Mouse (Mus musculus) forebrain, embryonic 16.5 days (tissue): ENCODE measurements around the gene 1700088E04Rik. TPM values are rescaled to one million over a fixed set of nuclear protein-coding genes. Genes with fewer than 3 reads are reported as not detected.

Experiments used
- ATAC-seq: fragments of 200-750 bp; cut with Nextera tagmentation; 2 replicates; pipeline ENCODE4 v1.8.0; 2017; ENCODE audit warnings: mild to moderate bottlenecking, moderate library complexity
- H3K27ac ChIP-seq: fragments of 300-500 bp; sonication (generic); 2 replicates; pipeline ENCODE4 v1.5.1; 2014; ENCODE audit warnings: low read length, control low read depth
- H3K27me3 ChIP-seq: fragments of 300-500 bp; sonication (generic); replicated peaks from 2 replicates; pipeline ENCODE4 v1.6.1; 2014; ENCODE audit warnings: low read length; ENCODE audit not compliant: control insufficient read depth, insufficient read depth
- H3K36me3 ChIP-seq: fragments of 300-500 bp; sonication (generic); 2 replicates; pipeline ENCODE4 v1.6.1; 2014; ENCODE audit not compliant: control insufficient read depth, insufficient read depth
- H3K4me1 ChIP-seq: fragments of 300-500 bp; sonication (generic); replicated peaks from 2 replicates; pipeline ENCODE4 v1.6.1; 2014; ENCODE audit warnings: low read length; ENCODE audit not compliant: control insufficient read depth, insufficient read depth
- H3K4me2 ChIP-seq: fragments of 300-500 bp; sonication (generic); 2 replicates; pipeline ENCODE4 v1.6.1; 2014; ENCODE audit warnings: mild to moderate bottlenecking, low read length, control low read depth
- H3K4me3 ChIP-seq: fragments of 300-500 bp; sonication (generic); replicated peaks from 2 replicates; pipeline ENCODE4 v1.5.1; 2014; ENCODE audit warnings: mild to moderate bottlenecking, low read length, control low read depth
- H3K9ac ChIP-seq: fragments of 300-500 bp; sonication (generic); replicated peaks from 2 replicates; pipeline ENCODE4 v1.6.1; 2014; ENCODE audit warnings: low read depth, low read length, control low read depth
- H3K9me3 ChIP-seq: fragments of 300-500 bp; sonication (generic); 2 replicates; pipeline ENCODE4 v1.6.1; 2016; ENCODE audit warnings: low read length; ENCODE audit not compliant: control insufficient read depth
- WGBS: fragments of 180-500 bp; shearing (Covaris S2); extraction: QIAGEN DNeasy Blood & Tissue Kit; methylation state at CpG from one replicate; pipeline ENCODE4 v1.1.7; 2014; 5-methylcytosine and 5-hydroxymethylcytosine counted together
- polyA plus RNA-seq: library from polyadenylated mRNA; unstranded; fragments of >200 nt; fragmentation: Nextera tagmentation; extraction: Ambion mirVana; gene quantifications from 2 replicates; pipeline ENCODE4 v1.2.1, GENCODE M21; 2015

Gene 1700088E04Rik
- polyA plus RNA-seq, 1 experiment from 2014 or later: 13.1 TPM

- no peak overlapping the region for H3K27ac ChIP-seq
- no peaks in the 10 kb centered on the region for H3K27me3 ChIP-seq
- no peak overlapping the region for H3K4me3 ChIP-seq
- 58% methylated on average over 7 of the region's 7 CpGs for WGBS
- no peak overlapping the region for H3K9ac ChIP-seq
- H3K4me2 ChIP-seq: no peak overlapping the region
- H3K4me1 ChIP-seq: no peaks in the 10 kb centered on the region
- peaks cover 7% of the 10 kb centered on the region for H3K36me3 ChIP-seq
- ATAC-seq: no peak
- H3K9me3 ChIP-seq: no peaks in the 10 kb centered on the region
These were observed 42.2 kb downstream of the 1700088E04Rik start for GRCm38 (mm10) chr15:79098868-79099267.

DNA sequence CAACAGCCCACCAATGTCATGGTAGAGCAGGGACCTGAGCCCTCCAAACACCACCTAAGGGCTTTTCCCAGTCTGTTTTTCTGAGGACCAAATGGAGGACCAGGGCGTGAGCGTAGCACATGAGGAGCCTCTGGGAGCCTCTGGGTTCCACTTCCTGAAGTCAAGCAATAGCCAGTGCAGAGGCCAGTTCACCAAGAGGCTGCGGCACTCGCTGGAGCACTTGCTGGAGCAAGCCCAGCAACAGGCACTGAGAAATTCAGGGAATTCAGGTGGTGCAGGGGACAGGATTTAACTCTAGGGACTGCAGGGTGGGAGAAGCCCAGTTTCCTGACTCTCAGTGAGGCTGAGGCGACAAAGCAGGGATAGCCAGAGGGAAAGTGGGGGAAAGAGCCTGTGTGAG lies 42.8 kb downstream of the 1700088E04Rik start:
- Histone ChIP-seq H3K36me3 (peaks cover 12% of the 10 kb centered on the region), H3K27me3 (no peaks in the 10 kb centered on the region), H3K9me3 (no peaks in the 10 kb centered on the region), H3K9ac (no peak overlapping the region), H3K4me2 (no peak overlapping the region), H3K4me3 (no peak overlapping the region), H3K4me1 (no peaks in the 10 kb centered on the region), H3K27ac (no peak overlapping the region)
- no peak for ATAC-seq
- WGBS: 78% methylated on average over 5 of the region's 5 CpGs

- Histone ChIP-seq H3K36me3 (peaks cover 12% of the 10 kb centered on the region), H3K27ac (no peak overlapping the region), H3K9ac (no peak overlapping the region), H3K9me3 (no peaks in the 10 kb centered on the region), H3K4me1 (no peaks in the 10 kb centered on the region), H3K4me2 (no peak overlapping the region), H3K27me3 (no peaks in the 10 kb centered on the region), H3K4me3 (no peak overlapping the region)
- no peak for ATAC-seq
- 62% methylated on average over 6 of the region's 6 CpGs for WGBS
These were observed 43.4 kb downstream of the 1700088E04Rik start for GRCm38 (mm10) chr15:79097611-79098025.

DNA sequence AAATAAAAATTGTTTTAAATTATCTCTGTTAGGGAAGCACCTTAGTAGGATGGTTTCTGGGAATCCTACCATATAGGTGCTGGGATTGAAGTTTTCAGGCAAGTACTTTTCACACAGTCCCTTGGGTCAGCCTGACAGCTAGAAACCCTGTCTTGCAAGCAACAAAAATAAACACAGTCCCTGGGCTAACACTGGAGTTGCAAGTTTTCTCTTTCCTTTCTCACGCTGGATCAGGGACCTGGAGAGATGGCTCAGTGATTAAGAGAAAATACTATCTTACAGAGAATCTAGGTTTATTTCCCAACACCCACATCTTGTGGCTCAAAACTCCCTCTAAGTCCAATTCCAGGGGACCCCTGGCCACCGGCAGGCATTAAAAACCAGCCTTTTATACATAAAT lies 43.9 kb downstream of the 1700088E04Rik start:
- Histone ChIP-seq H3K4me3 (no peak overlapping the region), H3K27me3 (no peaks in the 10 kb centered on the region), H3K27ac (no peak overlapping the region), H3K4me2 (no peak overlapping the region), H3K36me3 (peaks cover 14% of the 10 kb centered on the region), H3K9ac (no peak overlapping the region), H3K9me3 (no peaks in the 10 kb centered on the region), H3K4me1 (no peaks in the 10 kb centered on the region)
- WGBS: 51% methylated on average over 2 of the region's 2 CpGs
- ATAC-seq: no peak

- no peak overlapping the region for H3K9ac ChIP-seq
- no peaks in the 10 kb centered on the region for H3K4me1 ChIP-seq
- no peak for ATAC-seq
- peaks cover 16% of the 10 kb centered on the region for H3K36me3 ChIP-seq
- H3K27ac ChIP-seq: no peak overlapping the region
- H3K4me3 ChIP-seq: no peak overlapping the region
- no peak overlapping the region for H3K4me2 ChIP-seq
- WGBS: 84% methylated on average over 3 of the region's 3 CpGs
- no peaks in the 10 kb centered on the region for H3K27me3 ChIP-seq
- no peaks in the 10 kb centered on the region for H3K9me3 ChIP-seq
These were observed 44.5 kb downstream of the 1700088E04Rik start for GRCm38 (mm10) chr15:79096556-79096955.

DNA sequence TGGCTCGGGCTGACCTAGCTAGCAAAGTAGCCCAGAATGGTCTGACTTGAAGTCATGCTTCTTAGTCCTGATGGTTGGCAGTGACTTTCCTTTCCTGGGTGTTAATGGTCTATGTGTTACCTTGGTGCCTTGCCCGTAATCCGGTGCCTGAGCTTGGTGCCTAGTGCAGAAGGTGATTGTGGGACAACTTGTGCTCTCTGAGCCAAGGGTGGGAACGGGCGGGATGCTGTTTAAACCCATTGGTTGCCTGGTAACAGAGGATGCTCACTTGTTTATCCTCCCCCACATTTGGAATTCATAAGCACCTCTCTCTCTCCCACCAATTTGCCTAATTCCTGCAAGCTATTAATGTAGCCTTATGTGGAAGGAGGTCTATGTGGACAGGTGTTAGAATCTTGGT lies 45.6 kb downstream of the 1700088E04Rik start:
- Histone ChIP-seq H3K4me1 (no peaks in the 10 kb centered on the region), H3K36me3 (peaks cover 22% of the 10 kb centered on the region), H3K27ac (no peak overlapping the region), H3K9me3 (no peaks in the 10 kb centered on the region), H3K27me3 (no peaks in the 10 kb centered on the region), H3K9ac (no peak overlapping the region), H3K4me3 (no peak overlapping the region), H3K4me2 (no peak overlapping the region)
- 86% methylated on average over 5 of the region's 5 CpGs for WGBS
- ATAC-seq: no peak

- peaks cover 33% of the 10 kb centered on the region for H3K36me3 ChIP-seq
- ATAC-seq: no peak
- no peaks in the 10 kb centered on the region for H3K9me3 ChIP-seq
These were observed 47.8 kb downstream of the 1700088E04Rik start for GRCm38 (mm10) chr15:79093083-79093839.

DNA sequence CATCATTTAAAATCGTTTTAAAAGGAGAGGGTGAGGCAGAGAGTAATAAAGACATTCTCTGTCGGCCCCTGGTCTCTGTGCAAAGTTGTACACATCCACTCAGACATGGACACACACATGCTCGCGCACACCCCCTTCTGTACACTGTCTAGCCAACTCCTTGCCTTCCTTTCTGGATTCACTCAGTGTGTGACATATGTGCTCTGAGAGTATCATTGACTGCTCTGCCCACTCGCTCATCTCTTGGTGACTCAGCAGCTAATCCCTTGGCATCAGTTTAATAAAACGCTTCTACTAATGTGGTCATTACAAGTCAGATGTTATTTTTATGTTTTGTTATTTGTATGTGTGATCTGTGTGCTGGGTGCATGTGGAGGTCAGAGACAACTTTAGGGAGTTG lies 48.8 kb downstream of the 1700088E04Rik start:
- no peak overlapping the region for H3K27ac ChIP-seq
- no peaks in the 10 kb centered on the region for H3K4me1 ChIP-seq
- no peak overlapping the region for H3K4me2 ChIP-seq
- H3K9me3 ChIP-seq: no peaks in the 10 kb centered on the region
- no peaks in the 10 kb centered on the region for H3K27me3 ChIP-seq
- no peak for ATAC-seq
- WGBS: 90% methylated on average over 6 of the region's 6 CpGs
- no peak overlapping the region for H3K9ac ChIP-seq
- H3K36me3 ChIP-seq: peaks cover 35% of the 10 kb centered on the region
- H3K4me3 ChIP-seq: no peak overlapping the region

More at GRCm38 (mm10) chr15:79093083-79093839, 47.8 kb downstream of the 1700088E04Rik start:
- Histone ChIP-seq H3K27ac (no peak overlapping the region), H3K9ac (no peak overlapping the region), H3K4me1 (no peaks in the 10 kb centered on the region), H3K27me3 (no peaks in the 10 kb centered on the region), H3K4me3 (no peak overlapping the region), H3K4me2 (no peak overlapping the region)
- 73% methylated on average over 7 of the region's 7 CpGs for WGBS

- H3K4me1 ChIP-seq: peaks cover 13% of the 10 kb centered on the region
- H3K27me3 ChIP-seq: no peaks in the 10 kb centered on the region
- no peak overlapping the region for H3K4me2 ChIP-seq
- no peak for ATAC-seq
- 97% methylated on average over 7 of the region's 7 CpGs for WGBS
- no peaks in the 10 kb centered on the region for H3K9me3 ChIP-seq
- H3K9ac ChIP-seq: no peak overlapping the region
- H3K36me3 ChIP-seq: peaks cover 53% of the 10 kb centered on the region
- no peak overlapping the region for H3K27ac ChIP-seq
- H3K4me3 ChIP-seq: no peak overlapping the region
These were observed 61.5 kb downstream of the 1700088E04Rik start for GRCm38 (mm10) chr15:79079567-79079966.
